Mouse (Mus musculus): Measurements from ENCODE around the gene Nog.

DNA sequence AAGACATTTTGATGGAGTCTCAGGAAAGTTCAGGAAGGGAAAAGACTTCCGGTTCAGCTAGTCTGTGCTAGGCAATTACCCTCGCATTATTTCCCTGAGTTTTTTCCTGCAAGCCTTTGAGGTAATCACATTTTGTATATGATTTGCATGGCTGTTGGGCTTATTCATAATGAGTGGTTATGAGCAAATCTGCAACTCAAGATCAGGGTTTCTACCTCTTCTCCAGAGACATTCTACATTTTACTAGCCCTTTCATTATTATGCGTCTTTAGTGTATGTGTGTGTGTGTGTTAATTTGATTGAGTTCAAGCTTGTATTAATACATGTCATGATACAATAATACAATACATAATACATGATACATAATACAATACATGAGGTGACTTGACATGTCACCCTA lies 34.6 kb downstream of the Nog start:
- TF ChIP-seq POLR2A (IDR thresholded peaks at IDR 0.05; ENCODE audit: extremely low read depth, insufficient read depth, low read length) (no peak), CTCF (IDR thresholded peaks at IDR 0.05; ENCODE audit: extremely low read depth, insufficient read depth, low read length) (no peak)
